Mouse (Mus musculus) adrenal gland, adult (tissue): Measurements from ENCODE around the gene Otud1.

Experiments used
- DNase-seq, 2 experiments: peaks; one replicate each; pipeline ENCODE4 v3.0.0; 2022 to 2023; ENCODE audit warnings: low spot score in 1 of 2; ENCODE audit not compliant: inconsistent age in 2 of 2

The Otud1 gene

DNA sequence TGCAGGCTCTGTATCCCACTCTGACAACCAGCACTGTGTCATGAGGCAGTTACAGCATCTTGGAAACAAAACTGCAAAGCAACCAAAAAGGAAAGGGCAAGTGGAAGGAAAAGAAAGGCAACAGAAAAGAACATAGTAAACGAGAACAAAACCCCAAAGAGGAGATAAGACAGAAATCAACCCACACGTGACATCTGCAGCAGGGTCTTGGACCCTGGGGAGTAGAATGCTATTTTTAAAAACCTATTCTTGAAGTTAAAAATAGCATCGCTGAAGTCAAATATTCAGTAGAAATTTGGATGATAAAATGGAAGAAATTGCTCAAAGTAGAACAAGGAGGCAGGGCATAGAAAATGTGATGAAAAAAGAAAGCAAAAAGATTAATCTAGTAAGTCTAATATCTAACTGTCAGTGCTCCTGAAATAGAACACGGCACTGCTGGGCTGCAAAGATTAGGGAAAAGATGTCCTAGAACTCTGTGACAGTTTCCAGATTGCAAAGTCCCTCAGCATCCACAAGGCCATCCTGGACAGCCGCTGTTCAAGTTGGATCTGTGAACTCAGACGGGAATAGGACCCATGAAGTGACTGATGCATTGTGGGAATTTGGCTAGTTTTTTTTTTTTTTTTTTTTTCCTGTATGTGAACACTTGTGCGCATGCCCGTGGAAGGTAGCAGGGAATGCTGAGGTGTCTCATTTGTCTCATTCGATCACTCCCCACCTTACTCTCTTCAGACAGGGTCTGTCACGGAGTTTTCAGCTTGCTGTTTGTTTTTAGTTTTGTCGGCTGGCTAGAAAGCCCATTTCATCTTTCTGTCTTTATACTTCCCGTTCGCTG, 13.5 kb downstream of the Otud1 start:
- no peak for DNase-seq

DNA sequence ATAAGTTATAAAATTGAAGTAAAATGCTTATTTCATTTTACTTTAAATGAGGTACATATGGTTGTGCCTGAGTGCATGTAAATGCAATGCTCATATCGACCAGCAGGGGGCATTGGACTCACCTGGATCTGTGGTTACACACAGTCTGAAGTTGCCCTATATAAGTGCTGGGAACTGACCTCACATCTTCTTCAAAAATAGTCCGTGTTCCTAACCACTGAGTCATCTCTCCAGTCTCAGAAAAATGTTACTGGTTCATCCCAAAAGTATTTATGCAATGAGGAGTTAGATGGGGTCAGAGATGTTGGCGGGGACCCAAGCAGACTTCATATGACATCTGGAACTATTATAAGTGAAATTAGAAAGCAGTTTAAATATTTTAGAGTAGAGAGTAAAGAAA, 25.4 kb downstream of the Otud1 start:
- DNase-seq: peak in 1 of 2 experiments; percentile 65

DNA sequence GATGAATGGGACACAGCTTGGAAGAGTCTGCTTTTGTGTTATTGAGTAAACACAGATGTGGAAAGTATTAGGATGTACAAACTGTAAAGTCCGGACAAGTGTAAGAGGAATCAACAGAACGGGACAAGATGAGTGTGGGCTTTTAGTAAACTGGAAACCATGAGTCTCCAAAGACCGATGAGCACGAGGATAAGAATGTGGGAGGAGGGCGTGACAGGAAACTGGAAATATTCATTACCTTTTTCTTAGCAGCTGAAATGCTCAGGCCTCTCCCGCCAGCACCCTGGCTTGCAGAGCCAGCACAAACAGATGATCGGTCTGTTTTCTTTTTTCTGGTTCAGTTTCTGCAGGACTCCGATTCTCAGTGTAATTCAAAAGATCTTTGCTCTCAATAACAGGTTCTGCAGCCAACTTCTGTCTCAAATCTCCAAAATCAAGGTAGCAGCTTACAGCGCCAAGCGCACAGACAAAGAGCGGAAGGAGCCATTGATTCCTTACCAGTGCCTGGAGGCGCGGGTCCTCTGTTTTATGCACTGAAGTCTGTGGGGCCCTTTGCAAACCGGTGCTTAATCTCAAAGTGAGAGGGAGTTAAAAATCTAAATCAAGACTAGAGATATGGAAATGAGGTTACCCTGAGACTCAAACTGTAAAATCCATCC, 28.1 kb downstream of the Otud1 start:
- DNase-seq: no peak

DNA sequence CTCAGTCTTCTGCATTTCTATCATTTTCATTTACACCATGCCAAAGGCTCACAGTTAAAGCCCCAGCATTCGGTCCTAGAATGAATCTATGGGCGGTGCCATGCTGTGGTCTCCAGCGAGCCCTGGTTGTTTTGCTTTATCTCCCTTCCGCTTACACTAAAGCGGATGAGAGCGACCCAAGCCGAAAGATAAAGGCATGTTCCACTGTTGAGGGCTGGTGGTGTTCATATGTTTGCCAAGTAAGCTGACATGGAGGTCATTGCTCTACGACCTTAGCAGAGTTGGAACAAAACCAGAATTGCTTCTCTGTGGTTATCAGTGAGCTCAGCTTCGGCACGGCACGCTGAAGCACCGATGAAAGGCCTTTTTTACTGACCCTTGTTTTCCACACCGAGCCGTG, 32.5 kb downstream of the Otud1 start:
- no peak for DNase-seq

DNA sequence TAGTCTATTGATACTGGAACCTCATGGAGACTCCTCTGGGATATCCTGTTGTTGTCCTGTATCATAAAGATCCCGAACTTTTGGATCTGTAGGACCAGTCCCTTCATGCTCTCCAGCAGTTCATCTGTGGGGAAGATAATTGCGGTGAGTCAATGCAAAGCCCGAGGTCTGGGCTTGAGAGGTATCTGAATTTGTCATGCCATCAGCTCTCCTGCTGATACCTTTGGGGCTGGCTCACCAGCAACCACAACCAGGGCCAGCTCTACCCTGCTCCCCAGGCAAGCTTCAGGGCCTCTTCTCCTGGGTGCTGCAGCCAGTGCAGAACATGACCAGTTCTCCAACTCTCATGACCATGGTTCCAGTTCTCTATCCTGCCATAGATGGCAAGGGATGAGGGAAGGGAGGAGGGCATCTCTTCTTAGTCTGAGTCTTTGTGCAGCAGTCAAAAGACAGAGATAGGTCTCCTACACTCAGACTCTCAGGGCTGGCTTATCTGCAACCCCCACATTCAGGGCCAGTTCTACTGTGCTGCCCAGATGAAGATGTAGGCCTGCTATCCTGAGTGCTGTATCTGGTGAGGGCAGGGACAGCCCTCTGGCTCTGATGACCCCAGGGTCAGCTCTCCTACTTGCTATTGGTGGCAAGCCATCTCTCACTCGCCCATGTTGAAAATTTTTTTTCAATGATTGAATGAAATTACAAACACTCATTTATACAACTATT, 42.2 kb downstream of the Otud1 start:
- DNase-seq: no peak

DNA sequence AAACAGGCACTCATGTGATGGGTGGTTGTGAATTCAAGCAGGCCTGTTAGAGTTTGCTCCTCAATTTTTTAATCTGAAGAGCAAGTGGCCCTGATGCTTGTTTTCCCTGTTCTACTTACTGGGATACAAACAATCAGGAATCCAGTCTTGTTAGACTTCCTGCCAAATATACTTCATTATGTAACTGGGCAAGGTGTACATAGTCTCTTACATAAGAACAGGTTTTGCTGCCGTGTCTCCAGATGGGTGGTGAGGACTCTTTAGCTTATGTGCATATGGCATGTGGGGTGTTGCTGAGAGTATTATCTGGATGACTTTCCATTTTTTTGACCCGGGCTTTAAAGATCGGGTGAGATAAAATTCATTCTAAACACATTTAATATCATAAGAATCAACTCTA, 43.8 kb downstream of the Otud1 start:
- DNase-seq: no peak

DNA sequence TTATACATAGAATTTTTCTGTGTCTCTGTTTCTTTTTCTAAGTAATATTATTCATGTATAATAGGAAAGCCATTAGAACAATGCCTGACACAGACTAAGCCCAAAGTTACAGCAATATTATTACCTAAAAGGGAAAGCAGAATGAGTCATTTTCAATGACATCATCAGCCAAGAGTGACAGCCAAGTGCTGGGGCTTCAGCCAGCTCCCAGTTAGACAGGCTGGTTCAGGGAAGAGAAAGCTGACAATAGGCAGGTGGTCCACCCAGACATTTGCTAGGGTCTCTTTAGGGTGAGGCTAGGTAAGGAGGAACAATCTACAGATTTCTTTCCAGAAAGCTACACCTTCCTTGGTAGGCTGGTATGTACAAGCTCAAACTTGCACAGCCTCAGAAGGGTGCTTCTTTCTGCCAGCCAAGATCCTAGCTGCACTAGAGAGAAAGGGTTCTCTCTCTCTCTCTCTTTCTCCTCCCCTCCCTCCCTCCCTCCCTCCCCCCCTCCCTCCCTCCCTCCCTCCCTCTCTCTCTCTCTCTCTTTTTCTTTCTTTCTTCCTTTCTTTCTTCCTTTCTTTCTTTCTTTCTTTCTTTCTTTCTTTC, 45.6 kb downstream of the Otud1 start:
- peak; percentile 26 to 75 for DNase-seq

DNA sequence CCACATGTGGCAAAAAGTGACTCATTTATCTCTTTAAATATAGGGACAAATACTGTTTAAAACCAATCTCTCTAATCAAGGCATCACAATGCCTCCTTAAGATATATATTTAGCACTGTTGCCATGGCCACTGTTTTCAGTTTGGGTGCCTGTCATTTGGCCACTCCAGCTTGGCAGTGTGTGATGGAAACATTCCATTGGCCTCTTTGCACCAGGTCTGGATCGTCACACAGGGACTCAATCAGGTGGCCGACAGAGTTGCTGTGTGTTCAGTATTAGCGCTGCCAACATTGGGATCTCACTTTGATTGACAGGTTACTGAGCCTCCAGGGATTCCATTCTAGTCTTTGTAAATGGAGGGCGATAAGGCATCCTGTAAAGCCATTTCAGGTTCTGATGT, 46.1 kb downstream of the Otud1 start:
- no peak for DNase-seq

DNA sequence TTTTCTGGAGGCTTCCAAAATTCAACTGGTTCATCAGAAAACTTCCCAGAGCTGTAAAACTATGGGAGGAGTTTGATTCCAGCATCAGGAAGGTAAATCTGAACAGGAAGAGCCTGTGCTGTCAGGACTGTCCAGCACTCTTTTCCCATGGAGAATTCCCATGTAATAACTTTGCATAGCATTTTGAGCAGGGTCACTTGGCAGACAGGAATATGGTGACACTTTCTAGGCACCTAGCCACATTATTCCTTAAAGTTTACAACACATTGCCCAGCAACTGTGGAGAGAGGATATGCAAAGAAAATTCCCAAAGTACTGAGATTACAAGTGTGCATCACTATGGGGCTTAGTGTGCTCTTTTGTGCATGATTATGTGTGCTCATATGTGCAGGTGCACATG, 46.7 kb downstream of the Otud1 start:
- no peak for DNase-seq

DNA sequence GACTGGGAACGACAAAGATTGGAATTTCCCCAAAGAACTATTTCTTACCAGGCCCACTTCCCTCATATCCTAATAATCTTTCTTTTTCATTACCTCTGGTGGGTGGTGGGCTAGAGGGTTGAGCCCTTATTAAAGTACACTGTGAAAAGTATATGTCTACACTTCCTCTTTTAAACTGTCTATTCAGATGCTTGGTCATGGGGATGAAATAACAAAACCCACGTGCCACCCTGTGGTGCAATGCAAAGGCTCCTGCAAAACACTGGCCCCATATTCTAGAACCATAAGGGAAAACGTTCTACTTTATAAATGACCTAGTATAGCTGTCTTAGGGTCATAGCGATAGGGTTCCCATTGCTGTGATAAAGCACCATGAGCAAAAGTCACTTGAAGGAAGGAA, 49.3 kb downstream of the Otud1 start:
- no peak for DNase-seq
